Mouse (Mus musculus) stomach, postnatal 0 days (tissue): ENCODE results near the gene Nfic. TPM values are rescaled to one million over a fixed set of nuclear protein-coding genes. Genes with fewer than 3 reads are reported as not detected.

ENCODE experiments used
- ATAC-seq: fragments of 200-750 bp; cut with Nextera tagmentation; 2 replicates; pipeline ENCODE4 v1.8.0; 2017; ENCODE audit not compliant: low FRiP score, low TSS enrichment
- DNase-seq: peaks from one replicate; pipeline ENCODE4 v3.0.0-alpha.2; 2016; ENCODE audit warnings: low spot score
- H3K27ac ChIP-seq: fragments of 300-500 bp; sonication (generic); replicated peaks from 2 replicates; pipeline ENCODE4 v1.5.1; 2014; ENCODE audit warnings: mild to moderate bottlenecking, control low read depth
- H3K27me3 ChIP-seq: fragments of 300-500 bp; sonication (generic); 2 replicates; pipeline ENCODE4 v1.6.1; 2014; ENCODE audit warnings: low read length; ENCODE audit not compliant: control insufficient read depth, insufficient read depth
- H3K36me3 ChIP-seq: fragments of 300-500 bp; sonication (generic); 2 replicates; pipeline ENCODE4 v1.6.1; 2014; ENCODE audit warnings: low read length, mixed read lengths; ENCODE audit not compliant: control insufficient read depth, insufficient read depth
- H3K4me1 ChIP-seq: fragments of 300-500 bp; sonication (generic); replicated peaks from 2 replicates; pipeline ENCODE4 v1.6.1; 2014; ENCODE audit warnings: antibody characterized with exemption; ENCODE audit not compliant: control insufficient read depth, insufficient read depth
- H3K4me2 ChIP-seq: fragments of 300-500 bp; sonication (generic); replicated peaks from 2 replicates; pipeline ENCODE4 v1.6.1; 2014; ENCODE audit warnings: low read depth, mild to moderate bottlenecking, control low read depth, moderate library complexity
- H3K4me3 ChIP-seq: fragments of 300-500 bp; sonication (generic); 2 replicates; pipeline ENCODE4 v1.5.1; 2014; ENCODE audit warnings: low read depth, low read length, control low read depth
- H3K9ac ChIP-seq: fragments of 300-500 bp; sonication (generic); 2 replicates; pipeline ENCODE4 v1.6.1; 2014; ENCODE audit warnings: mild to moderate bottlenecking, low read length, control low read depth, mixed read lengths
- H3K9me3 ChIP-seq: fragments of 300-500 bp; sonication (generic); 2 replicates; pipeline ENCODE4 v1.6.1; 2016; ENCODE audit warnings: low read length; ENCODE audit not compliant: control insufficient read depth
- CTCF ChIP-seq: IDR thresholded peaks from 2 replicates; pipeline ENCODE4 v1.5.1; 2016; ENCODE audit warnings: antibody characterized with exemption, low read depth, mild to moderate bottlenecking, moderate library complexity
- EP300 ChIP-seq: optimal IDR thresholded peaks from 2 replicates; pipeline ENCODE3; 2016; ENCODE audit warnings: antibody characterized with exemption
- WGBS: fragments of 180-500 bp; shearing (Covaris S2); extraction: QIAGEN DNeasy Blood & Tissue Kit; methylation state at CpG from one replicate; pipeline ENCODE4 v1.1.7; 2014; 5-methylcytosine and 5-hydroxymethylcytosine counted together
- polyA plus RNA-seq: library from polyadenylated mRNA; unstranded; fragments of >200 nt; fragmentation: Nextera tagmentation; extraction: Ambion mirVana; gene quantifications from 2 replicates; pipeline ENCODE4 v1.2.1, GENCODE M21; 2015

Nfic gene
- polyA plus RNA-seq, 1 experiment from 2014 or later = 40.4 TPM

DNA sequence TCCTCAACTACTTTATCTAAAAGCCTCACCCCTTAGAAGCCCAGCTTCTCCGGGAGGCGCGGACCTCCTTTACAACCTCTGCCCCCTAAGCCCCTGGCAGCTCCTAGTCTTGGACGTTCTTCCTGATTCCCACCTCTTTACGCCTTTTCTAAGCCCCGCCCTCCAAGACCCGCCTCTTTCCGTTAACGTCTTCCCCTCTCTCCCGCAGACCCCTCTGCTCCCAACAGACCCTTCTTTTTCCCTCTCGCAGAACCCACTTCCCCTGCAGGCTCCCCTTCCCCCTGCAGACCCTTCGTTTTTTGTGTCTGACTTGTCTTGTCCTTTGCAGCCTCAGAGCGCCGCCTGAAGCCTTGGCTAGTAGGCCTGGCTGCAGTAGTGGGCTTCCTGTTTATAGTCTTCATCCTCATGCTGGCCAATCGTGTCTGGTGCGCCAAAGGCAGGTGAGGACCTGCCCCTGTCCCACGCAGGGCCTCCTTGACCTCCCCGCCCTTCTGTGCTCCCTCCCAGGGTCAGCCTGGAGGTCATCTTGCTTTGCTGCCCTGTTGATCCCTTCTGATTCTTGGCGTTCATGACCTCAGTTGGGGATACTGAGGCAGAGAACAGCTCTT, 61.9 kb downstream of the Nfic start:
- WGBS = 6% methylated on average over 19 of the region's 19 CpGs

DNA sequence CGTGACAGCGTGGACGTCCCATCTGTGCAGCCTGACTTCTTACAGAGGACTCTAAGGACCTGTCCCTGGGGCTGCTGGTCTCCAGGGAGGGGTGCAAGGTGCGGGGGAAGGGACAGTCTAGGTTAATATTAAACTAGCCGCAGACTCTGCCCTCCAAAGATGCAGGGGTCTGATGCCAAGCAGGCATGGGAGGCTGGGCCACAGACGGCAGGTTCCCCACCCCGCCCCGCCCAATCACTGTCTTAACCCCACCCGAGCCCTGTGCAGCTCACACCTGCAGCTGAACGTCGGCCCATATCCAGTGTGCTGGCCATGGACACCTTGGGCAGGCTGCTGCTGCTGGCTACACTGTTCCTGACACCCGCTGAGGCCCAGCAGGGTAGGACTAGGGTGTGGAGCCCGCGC, 62.7 kb downstream of the Nfic start, which contains the start of gene Smim24:
Gene Smim24 (plus strand): TSS at position 271 of the 405 bp plus-strand sequence.
- TF ChIP-seq EP300 (no peak), CTCF (no peak)
- peak within 1 kb of the TSS; percentile 18 for H3K9ac ChIP-seq
- no peaks in the 10 kb centered on the region for H3K9me3 ChIP-seq
- H3K4me1 ChIP-seq = peaks cover 6% of the 10 kb centered on the region; the same call in 1 of the 2 replicates
- peak; percentile 19 for ATAC-seq
- peak; percentile 62 for DNase-seq
- peak within 1 kb of the TSS; percentile 69 for H3K27ac ChIP-seq
- WGBS = 50% methylated on average over 14 of the region's 14 CpGs
- peaks cover 4% of the 10 kb centered on the region; the same call in 1 of the 2 replicates for H3K36me3 ChIP-seq
- no peaks in the 10 kb centered on the region for H3K27me3 ChIP-seq
- peak within 1 kb of the TSS; percentile 56 for H3K4me2 ChIP-seq
- H3K4me3 ChIP-seq = peak within 1 kb of the TSS; percentile 30

More for the DNA sequence above, 61.9 kb downstream of the Nfic start:
- Histone ChIP-seq H3K9ac (peak overlapping the region; percentile 18), H3K4me3 (peak overlapping the region; percentile 30), H3K27me3 (no peaks in the 10 kb centered on the region), H3K36me3 (peaks cover 3% of the 10 kb centered on the region; the same call in 1 of the 2 replicates), H3K9me3 (no peaks in the 10 kb centered on the region), H3K4me1 (peaks cover 6% of the 10 kb centered on the region; the same call in 1 of the 2 replicates), H3K4me2 (peak overlapping the region; percentile 56), H3K27ac (peak overlapping the region; percentile 69)
- ATAC-seq (no peak), DNase-seq (no peak)
- TF ChIP-seq EP300 (no peak), CTCF (peak; percentile 4; the same call in 1 of the 2 replicates)

DNA sequence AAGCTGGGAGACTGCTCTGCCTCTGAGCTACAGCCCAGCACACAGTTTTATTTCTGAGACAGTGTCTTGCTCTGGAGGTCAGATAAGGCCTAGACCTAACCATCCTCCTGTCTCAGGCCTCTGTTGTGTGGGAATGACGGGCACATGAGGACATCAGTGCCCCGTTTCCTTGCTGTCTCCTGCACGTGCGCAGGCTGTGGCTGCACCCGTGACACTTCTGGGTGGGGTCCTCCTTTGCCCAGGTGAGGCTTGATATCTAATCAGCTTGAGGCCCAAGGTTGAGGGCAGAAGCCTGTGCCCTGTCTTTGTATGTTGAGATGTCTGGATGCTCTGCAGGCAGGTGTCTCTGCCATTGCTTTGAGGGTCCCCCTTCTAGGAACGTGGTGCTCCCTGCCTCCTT, 63.2 kb downstream of the Nfic start:
- H3K4me3 ChIP-seq = no peak overlapping the region
- peak; percentile 69 for DNase-seq
- no peak overlapping the region for H3K4me2 ChIP-seq
- ATAC-seq = peak; percentile 30; the same call in 1 of the 2 replicates
- WGBS = 73% methylated on average over 6 of the region's 6 CpGs
- no peaks in the 10 kb centered on the region for H3K27me3 ChIP-seq
- H3K9ac ChIP-seq = no peak overlapping the region
- H3K9me3 ChIP-seq = no peaks in the 10 kb centered on the region
- H3K27ac ChIP-seq = no peak overlapping the region
- no peak for TF ChIP-seq EP300
- TF ChIP-seq CTCF = no peak
- H3K4me1 ChIP-seq = peaks cover 6% of the 10 kb centered on the region; the same call in 1 of the 2 replicates
- peaks cover 9% of the 10 kb centered on the region; the same call in 1 of the 2 replicates for H3K36me3 ChIP-seq

DNA sequence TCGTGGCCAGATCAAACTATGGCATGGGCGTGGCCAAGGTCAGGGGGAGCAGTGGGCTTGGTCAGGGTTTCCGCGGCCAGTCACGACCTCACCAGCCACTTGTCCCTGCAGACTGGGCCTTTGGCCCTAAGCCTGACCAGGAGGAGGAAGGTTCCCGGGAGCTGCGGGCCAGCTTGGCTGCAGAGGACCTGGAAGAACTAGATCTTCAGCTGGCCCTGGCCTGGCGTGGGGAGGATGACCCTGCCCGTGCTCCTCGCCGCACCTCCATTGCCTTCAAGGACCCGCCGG, 64.8 kb downstream of the Nfic start:
- TF ChIP-seq CTCF (no peak), EP300 (no peak)
- ATAC-seq (no peak), DNase-seq (no peak)
- no peak overlapping the region for H3K27ac ChIP-seq
- H3K9ac ChIP-seq = no peak overlapping the region
- H3K9me3 ChIP-seq = no peaks in the 10 kb centered on the region
- WGBS = 85% methylated on average over 13 of the region's 13 CpGs
- H3K4me2 ChIP-seq = no peak overlapping the region
- H3K27me3 ChIP-seq = no peaks in the 10 kb centered on the region
- peaks cover 15% of the 10 kb centered on the region; the same call in 1 of the 2 replicates for H3K36me3 ChIP-seq
- H3K4me3 ChIP-seq = no peak overlapping the region
- H3K4me1 ChIP-seq = peaks cover 6% of the 10 kb centered on the region

DNA sequence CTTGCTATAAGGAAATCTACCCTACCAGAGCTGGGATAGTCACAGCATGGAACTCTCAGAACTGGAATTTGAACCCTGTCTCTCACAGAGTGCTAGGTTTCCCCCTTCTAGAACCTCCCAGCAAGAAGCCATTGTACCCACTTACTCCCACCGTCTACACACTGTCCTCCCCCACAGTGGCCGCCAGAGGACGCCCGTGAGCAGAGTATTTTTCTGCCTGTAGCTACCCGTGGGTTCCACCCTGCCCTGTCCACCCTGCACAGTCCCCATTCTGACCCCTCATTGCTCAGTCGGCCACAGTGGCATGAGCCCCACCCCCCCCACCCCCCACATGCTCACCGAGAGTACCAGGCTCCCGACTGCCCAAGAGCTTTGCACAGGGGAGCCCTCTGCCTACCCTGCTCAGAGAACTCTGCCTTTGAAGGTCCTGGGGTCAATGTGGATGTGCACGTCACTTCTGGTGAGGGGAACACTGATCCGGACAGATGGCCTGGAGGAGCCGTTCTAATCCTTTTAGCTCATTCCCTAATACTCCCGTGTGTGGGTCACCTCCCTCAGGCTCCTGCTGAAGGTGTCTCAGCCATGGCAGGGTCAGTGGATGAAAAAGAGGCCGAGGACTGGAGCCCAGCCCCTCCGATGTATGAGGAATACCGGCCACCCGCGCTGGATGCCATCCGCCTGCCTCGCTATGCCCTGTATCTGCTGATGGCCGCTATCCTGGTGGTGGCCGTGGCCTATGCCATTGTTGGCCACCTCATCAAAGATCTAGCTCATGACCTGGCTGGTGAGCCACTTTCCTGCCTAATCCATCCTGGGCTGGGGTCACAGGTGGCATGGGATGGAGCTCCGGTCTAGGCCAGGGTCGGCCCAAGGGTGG, 65.4 kb downstream of the Nfic start:
- ATAC-seq (peak; percentile 39), DNase-seq (peak; percentile 84)
- Histone ChIP-seq H3K27me3 (no peaks in the 10 kb centered on the region), H3K36me3 (peaks cover 15% of the 10 kb centered on the region; the same call in 1 of the 2 replicates), H3K4me3 (no peak overlapping the region), H3K4me1 (peaks cover 12% of the 10 kb centered on the region), H3K9ac (peak overlapping the region; percentile 31; the same call in 1 of the 2 replicates), H3K4me2 (no peak overlapping the region), H3K9me3 (no peaks in the 10 kb centered on the region), H3K27ac (0 out of 2 replicates have a peak overlapping the region, but pooled peaks have one; percentile 24)
- WGBS = 57% methylated on average over 23 of the region's 23 CpGs
- TF ChIP-seq CTCF = peak; percentile 93
- TF ChIP-seq EP300 = no peak
